Mouse (Mus musculus) hindbrain, embryonic 14.5 days (tissue): ENCODE measurements at regions not wholly inside any gene's neighbourhood (a gene's known extent, or its start where the extent isn't known, plus 50 kb on each side); places are given as distances from the start of the nearest gene placed in this dataset.

Experiments
- ATAC-seq: fragments of 200-750 bp; cut with Nextera tagmentation; 2 replicates; pipeline ENCODE4 v1.8.0; 2017; ENCODE audit warnings: moderate number of reproducible peaks, mild to moderate bottlenecking, moderate TSS enrichment, moderate library complexity; ENCODE audit not compliant: low FRiP score
- DNase-seq: peaks from one replicate; pipeline ENCODE4 v3.0.0-alpha.2; 2015; ENCODE audit warnings: low spot score
- H3K27ac ChIP-seq: fragments of 300-500 bp; sonication (generic); 2 replicates; pipeline ENCODE4 v1.5.1; 2014; ENCODE audit warnings: mild to moderate bottlenecking, moderate library complexity
- H3K27me3 ChIP-seq: fragments of 300-500 bp; sonication (generic); 2 replicates; pipeline ENCODE4 v1.6.1; 2014; ENCODE audit warnings: mild to moderate bottlenecking, low read length, mixed read lengths; ENCODE audit not compliant: control insufficient read depth, insufficient read depth
- H3K36me3 ChIP-seq: fragments of 300-500 bp; sonication (generic); replicated peaks from 2 replicates; pipeline ENCODE4 v1.6.1; 2014; ENCODE audit not compliant: control insufficient read depth, insufficient read depth
- H3K4me1 ChIP-seq: fragments of 300-500 bp; sonication (generic); replicated peaks from 2 replicates; pipeline ENCODE4 v1.6.1; 2014; ENCODE audit warnings: antibody characterized with exemption, low read length, mixed read lengths; ENCODE audit not compliant: control insufficient read depth, insufficient read depth
- H3K4me2 ChIP-seq: fragments of 300-500 bp; sonication (generic); replicated peaks from 2 replicates; pipeline ENCODE4 v1.6.1; 2014; ENCODE audit warnings: mild to moderate bottlenecking, moderate library complexity
- H3K4me3 ChIP-seq: fragments of 300-500 bp; sonication (generic); replicated peaks from 2 replicates; pipeline ENCODE4 v1.5.1; 2014; ENCODE audit warnings: mild to moderate bottlenecking, low read length
- H3K9ac ChIP-seq: fragments of 300-500 bp; sonication (generic); 2 replicates; pipeline ENCODE4 v1.6.1; 2014
- H3K9me3 ChIP-seq: fragments of 300-500 bp; sonication (generic); 2 replicates; pipeline ENCODE4 v1.6.1; 2016; ENCODE audit warnings: low read length; ENCODE audit not compliant: control insufficient read depth
- WGBS: fragments of 180-500 bp; shearing (Covaris S2); extraction: QIAGEN DNeasy Blood & Tissue Kit; methylation state at CpG from one replicate; pipeline ENCODE4 v1.1.7; 2014; 5-methylcytosine and 5-hydroxymethylcytosine counted together

DNA sequence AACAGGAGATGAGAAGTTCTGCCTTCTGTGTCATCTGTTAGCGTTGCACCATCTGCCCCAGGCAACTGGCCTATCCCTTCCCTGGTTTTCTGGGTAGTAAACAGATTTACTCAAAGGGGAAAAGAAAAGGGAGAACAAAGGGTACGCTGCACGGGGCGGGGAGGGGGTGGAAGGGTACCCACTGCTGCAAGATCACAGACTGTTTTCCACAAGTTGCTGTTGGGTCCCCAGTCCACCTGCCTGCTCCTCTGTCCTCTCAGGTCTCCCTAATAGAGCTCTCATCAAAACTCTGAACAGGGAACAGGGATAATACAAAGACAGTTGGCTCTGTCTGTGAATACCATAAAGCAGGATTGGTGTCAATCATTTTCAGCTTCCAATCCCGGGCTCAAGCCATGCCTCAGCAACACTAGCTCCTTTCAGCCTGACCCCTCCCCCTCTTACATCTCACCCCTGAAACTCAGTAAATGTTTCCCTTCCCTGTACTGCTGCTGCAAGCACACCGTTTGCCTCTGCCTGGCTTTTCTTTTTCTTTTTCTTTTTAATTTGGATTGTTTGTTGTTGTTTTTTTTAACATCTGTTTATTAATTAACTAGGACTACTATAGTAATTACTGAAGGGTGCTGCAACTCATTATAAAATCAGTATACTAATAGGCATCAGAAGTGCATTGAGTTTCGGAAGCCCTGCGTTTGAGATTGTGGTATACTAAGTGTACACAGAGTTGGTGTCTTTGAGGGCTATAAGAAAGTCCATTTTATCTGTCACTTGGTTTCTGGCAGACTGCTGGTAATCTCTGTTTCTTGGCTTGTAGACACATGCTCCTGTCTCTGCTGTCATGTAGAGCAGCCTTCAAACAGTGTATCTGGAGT is 244.0 kb upstream of the Cited2 start:
- Histone ChIP-seq H3K9me3 (no peaks in the 10 kb centered on the region), H3K4me1 (peaks cover 4% of the 10 kb centered on the region; the same call in 1 of the 2 replicates), H3K4me2 (peak overlapping the region; percentile 13; the same call in 1 of the 2 replicates), H3K27ac (0 out of 2 replicates have a peak overlapping the region, but pooled peaks have one; percentile 18), H3K27me3 (no peaks in the 10 kb centered on the region), H3K36me3 (no peaks in the 10 kb centered on the region), H3K9ac (no peak overlapping the region), H3K4me3 (no peak overlapping the region)
- WGBS, result 15% methylated on average over 8 of the region's 8 CpGs
- ATAC-seq (peak; percentile 79), DNase-seq (no peak)

DNA sequence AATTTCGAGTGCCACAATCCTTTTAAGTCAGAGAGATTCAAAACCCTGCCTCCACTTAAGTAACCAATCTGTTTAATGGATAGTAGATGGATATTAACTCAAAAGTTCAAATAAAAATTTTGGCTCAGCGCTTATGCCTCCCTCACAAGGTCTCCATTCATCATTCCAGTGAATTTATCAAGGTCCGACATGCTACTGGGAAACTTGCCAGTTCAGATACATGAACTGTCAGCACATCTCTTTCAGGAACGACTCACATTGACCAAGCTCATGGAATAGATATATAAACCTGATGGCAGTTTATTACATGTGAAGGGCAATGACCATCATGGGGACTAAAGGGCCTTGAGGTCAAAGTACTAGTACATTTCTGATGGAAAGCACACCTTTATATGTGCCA is 240.3 kb upstream of the Cited2 start:
- no peaks in the 10 kb centered on the region for H3K36me3 ChIP-seq
- H3K9me3 ChIP-seq, result no peaks in the 10 kb centered on the region
- 77% methylated on average over 4 of the region's 4 CpGs for WGBS
- H3K27ac ChIP-seq, result no peak overlapping the region
- H3K27me3 ChIP-seq, result no peaks in the 10 kb centered on the region
- no peak overlapping the region for H3K9ac ChIP-seq
- H3K4me1 ChIP-seq, result peaks cover 4% of the 10 kb centered on the region; the same call in 1 of the 2 replicates
- DNase-seq (no peak), ATAC-seq (no peak)
- no peak overlapping the region for H3K4me3 ChIP-seq
- H3K4me2 ChIP-seq, result no peak overlapping the region

DNA sequence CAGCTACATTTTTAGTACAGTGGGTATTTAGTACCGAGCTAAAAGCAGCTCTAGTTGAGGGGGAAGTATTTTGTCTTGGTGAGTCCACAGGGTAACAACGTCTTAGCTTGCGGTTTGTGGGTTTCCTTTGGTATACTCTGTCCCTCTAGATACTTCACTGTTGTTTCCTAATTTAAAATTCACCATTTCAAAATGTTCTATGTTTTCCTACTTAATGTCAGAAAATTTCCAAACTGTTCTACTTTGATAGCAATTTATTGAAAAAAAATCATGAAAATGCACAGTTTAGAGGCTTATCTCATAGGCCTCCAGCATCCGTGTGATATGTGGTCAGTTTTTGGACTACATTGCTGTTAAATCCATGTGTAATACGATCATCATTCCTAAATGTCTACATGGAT is 238.0 kb upstream of the Cited2 start:
- ATAC-seq (no peak), DNase-seq (no peak)
- Histone ChIP-seq H3K4me2 (no peak overlapping the region), H3K9me3 (no peaks in the 10 kb centered on the region), H3K4me1 (no peaks in the 10 kb centered on the region), H3K9ac (no peak overlapping the region), H3K27ac (no peak overlapping the region), H3K36me3 (no peaks in the 10 kb centered on the region), H3K27me3 (no peaks in the 10 kb centered on the region), H3K4me3 (no peak overlapping the region)
- 82% methylated on average over 5 of the region's 5 CpGs for whole genome bisulfite sequencing

DNA sequence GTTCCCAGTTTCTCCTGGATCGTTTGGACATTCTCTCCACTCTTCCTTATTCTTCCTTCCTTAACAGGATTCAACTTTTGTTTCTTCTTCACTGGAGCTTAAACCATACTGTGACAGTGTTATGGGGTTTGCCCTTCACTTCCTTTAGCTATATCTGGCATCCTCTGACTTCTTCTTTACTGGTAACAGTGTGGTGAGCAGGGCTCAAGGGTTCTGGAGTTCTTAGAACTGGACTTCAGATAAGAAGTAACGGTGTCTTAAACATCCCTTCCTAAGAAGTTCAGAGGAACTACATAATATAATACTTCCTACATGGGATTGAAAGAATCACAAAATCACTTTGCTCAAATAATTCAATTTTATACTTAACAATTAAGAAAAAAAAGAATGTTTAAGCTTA is 237.5 kb upstream of the Cited2 start:
- H3K4me2 ChIP-seq, result no peak overlapping the region
- DNase-seq (no peak), ATAC-seq (no peak)
- no peaks in the 10 kb centered on the region for H3K9me3 ChIP-seq
- no peaks in the 10 kb centered on the region for H3K36me3 ChIP-seq
- H3K4me3 ChIP-seq, result no peak overlapping the region
- H3K9ac ChIP-seq, result no peak overlapping the region
- no peaks in the 10 kb centered on the region for H3K27me3 ChIP-seq
- 90% methylated on average over 2 of the region's 2 CpGs for WGBS
- no peak overlapping the region for H3K27ac ChIP-seq
- no peaks in the 10 kb centered on the region for H3K4me1 ChIP-seq

DNA sequence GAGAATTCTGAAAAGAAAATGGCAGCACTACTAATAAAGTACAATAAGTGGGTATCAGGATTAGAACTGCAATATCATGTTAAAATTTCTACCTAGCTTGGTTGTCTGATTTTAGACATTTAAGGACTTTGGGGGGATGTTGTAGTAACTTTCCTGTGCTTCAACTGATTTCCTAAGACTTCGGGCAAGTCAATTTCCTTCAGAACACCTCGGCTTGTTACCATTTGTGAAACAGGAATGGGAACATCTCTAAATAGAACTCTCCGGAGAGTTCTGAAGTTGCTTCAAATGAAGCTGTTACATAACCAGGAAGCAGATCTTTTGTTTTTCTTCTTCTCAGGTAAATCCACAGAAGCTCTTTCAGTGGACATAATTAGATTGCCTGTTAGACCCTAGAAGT is 237.0 kb upstream of the Cited2 start:
- Histone ChIP-seq H3K36me3 (no peaks in the 10 kb centered on the region), H3K27me3 (no peaks in the 10 kb centered on the region), H3K9ac (no peak overlapping the region), H3K4me1 (no peaks in the 10 kb centered on the region), H3K27ac (no peak overlapping the region), H3K4me3 (no peak overlapping the region), H3K9me3 (no peaks in the 10 kb centered on the region), H3K4me2 (no peak overlapping the region)
- DNase-seq (no peak), ATAC-seq (no peak)
- WGBS, result 94% methylated on average over 3 of the region's 3 CpGs

DNA sequence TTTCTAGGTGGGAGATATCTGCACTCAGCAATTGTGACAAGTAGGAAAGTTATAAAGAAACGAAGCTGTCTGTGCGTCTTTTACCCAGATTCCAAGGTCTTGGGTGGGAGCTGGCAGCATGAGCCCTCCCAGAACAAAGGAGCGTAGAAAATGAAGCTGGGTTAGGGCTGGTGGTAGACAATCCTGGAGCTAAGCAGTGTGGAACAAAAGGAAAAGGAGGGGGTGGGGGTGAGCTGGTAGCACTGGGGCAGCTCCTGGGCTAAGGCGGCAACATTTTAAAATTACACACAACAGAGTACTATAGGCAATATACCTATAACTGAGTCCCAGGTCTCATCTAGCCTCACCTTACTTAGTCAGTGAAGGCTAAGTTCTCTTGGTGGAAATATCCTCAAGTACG is 235.6 kb upstream of the Cited2 start:
- Histone ChIP-seq H3K9me3 (no peaks in the 10 kb centered on the region), H3K27ac (no peak overlapping the region), H3K9ac (no peak overlapping the region), H3K4me2 (no peak overlapping the region), H3K27me3 (no peaks in the 10 kb centered on the region), H3K4me1 (no peaks in the 10 kb centered on the region), H3K36me3 (no peaks in the 10 kb centered on the region), H3K4me3 (no peak overlapping the region)
- ATAC-seq (no peak), DNase-seq (no peak)
- WGBS, result 53% methylated on average over 5 of the region's 5 CpGs

DNA sequence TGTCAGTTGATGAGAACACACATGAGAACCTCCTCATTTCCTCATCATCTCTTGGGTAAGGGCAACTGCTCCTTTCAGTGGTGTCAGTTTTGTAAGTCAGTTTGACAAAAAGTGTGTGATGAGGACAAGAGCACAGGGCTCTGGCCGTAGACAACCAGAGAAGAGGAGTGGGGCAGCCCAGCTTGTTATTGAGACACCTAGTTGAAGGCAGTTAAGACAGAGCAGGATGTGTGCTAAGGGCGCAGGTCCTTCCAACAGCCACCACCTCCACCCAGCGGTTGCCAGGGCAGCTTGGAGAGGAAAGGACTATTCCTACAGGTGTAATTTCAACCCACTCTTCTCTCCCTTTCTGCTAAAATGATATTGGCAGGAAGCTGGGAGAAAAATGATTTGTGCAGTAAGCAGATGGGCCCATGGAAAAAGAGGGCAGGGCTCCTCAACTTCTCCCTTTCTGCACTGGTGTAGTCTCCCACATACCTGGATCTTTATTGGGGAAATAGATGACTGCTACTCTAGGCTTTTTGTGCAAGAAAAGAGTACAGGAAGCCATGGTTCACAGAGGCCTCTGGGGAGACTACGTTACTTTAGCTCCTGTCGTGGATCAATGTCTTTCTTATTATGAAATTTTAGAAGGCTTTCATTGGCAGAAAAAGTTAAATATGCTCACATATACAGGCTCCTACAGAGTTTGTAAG is 231.3 kb upstream of the Cited2 start:
- DNase-seq (no peak), ATAC-seq (no peak)
- Histone ChIP-seq H3K27me3 (no peaks in the 10 kb centered on the region), H3K4me1 (no peaks in the 10 kb centered on the region), H3K4me3 (no peak overlapping the region), H3K27ac (no peak overlapping the region), H3K9me3 (no peaks in the 10 kb centered on the region), H3K36me3 (no peaks in the 10 kb centered on the region), H3K9ac (no peak overlapping the region), H3K4me2 (no peak overlapping the region)
- 86% methylated on average over 5 of the region's 5 CpGs for WGBS

DNA sequence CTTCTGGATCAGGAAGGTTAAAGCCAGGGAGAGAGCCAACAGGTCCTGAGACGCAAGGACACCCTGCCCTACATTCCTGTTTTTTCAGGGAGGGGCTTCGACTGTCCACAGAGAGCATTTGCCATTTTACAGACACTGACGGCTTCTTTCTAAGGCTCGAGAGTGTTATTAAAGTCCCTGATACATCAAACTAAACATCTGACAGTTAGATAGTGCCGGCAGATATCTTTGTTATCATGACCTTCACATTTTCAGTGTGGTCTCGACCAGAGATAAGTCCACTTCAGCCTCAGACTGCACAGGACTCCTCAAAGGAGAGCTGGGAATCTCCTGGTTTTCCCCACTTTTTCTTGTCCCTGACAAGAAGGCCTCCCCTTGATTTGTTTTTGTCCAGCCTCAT is 229.9 kb upstream of the Cited2 start:
- Histone ChIP-seq H3K9me3 (no peaks in the 10 kb centered on the region), H3K36me3 (no peaks in the 10 kb centered on the region), H3K4me1 (no peaks in the 10 kb centered on the region), H3K4me3 (no peak overlapping the region), H3K4me2 (no peak overlapping the region), H3K27me3 (no peaks in the 10 kb centered on the region), H3K9ac (no peak overlapping the region), H3K27ac (no peak overlapping the region)
- WGBS, result 80% methylated on average over 6 of the region's 6 CpGs
- DNase-seq (no peak), ATAC-seq (no peak)

DNA sequence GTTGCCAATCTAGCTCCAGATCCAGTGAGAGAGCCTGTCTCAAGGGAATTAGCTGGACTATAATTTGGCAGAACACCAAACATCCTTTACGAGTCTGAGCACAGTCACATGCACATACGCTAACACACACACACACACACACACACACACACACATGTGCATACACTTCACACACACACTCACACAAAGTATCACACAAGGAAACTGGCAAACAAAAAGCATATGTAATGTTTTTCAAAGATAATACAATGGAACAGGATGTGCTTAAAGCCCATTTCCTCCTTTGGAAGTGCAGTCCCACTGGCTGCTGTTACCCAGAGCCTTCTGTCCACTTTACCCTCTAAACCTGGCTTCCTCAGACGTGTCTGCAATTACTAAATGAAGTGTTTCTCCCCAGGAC is 226.2 kb upstream of the Cited2 start:
- Histone ChIP-seq H3K4me3 (no peak overlapping the region), H3K9me3 (peaks cover 2% of the 10 kb centered on the region; the same call in 1 of the 2 replicates), H3K9ac (no peak overlapping the region), H3K27me3 (no peaks in the 10 kb centered on the region), H3K27ac (no peak overlapping the region), H3K4me2 (no peak overlapping the region), H3K4me1 (no peaks in the 10 kb centered on the region), H3K36me3 (no peaks in the 10 kb centered on the region)
- DNase-seq (no peak), ATAC-seq (no peak)
- 67% methylated on average over 3 of the region's 3 CpGs for WGBS
